Mouse (Mus musculus) liver, embryonic 14.5 days (tissue): ENCODE measurements at regions not wholly inside any gene's neighbourhood (a gene's known extent, or its start where the extent isn't known, plus 50 kb on each side); places are given as distances from the start of the nearest gene placed in this dataset.

Experiments used
- CTCF ChIP-seq: IDR thresholded peaks from 2 replicates; pipeline ENCODE4 v1.5.1; 2016; ENCODE audit warnings: antibody characterized with exemption, low read depth, control low read depth
- EP300 ChIP-seq: IDR thresholded peaks from 2 replicates; pipeline ENCODE4 v1.6.1; 2016; ENCODE audit warnings: antibody characterized with exemption, low read depth

- TF ChIP-seq CTCF (no peak), EP300 (no peak)
These were observed 53.9 kb upstream of the Atp11b start for GRCm38 (mm10) chr3:35699979-35700378.
